Mouse (Mus musculus) cortical plate, adult 2 months (tissue): ENCODE results near the gene C4b.

Experiments
- CTCF ChIP-seq: fragments of 200-500 bp; IDR thresholded peaks from 2 replicates; pipeline ENCODE4 v1.5.1; 2011; ENCODE audit warnings: mild to moderate bottlenecking, control low read depth, low read length; ENCODE audit not compliant: insufficient read depth; ENCODE audit errors: extremely low read depth
- POLR2A ChIP-seq: fragments of 200-500 bp; IDR thresholded peaks from 2 replicates; pipeline ENCODE4 v1.6.1; 2011; ENCODE audit warnings: mild to moderate bottlenecking, low read length, control low read depth; ENCODE audit not compliant: insufficient read depth; ENCODE audit errors: extremely low read depth

- no peak for TF ChIP-seq CTCF
- no peak for TF ChIP-seq POLR2A
Observed at GRCm38 (mm10) chr17:34744206-34744605, 524 bp upstream of the C4b start.
